Mouse (Mus musculus) brain, adult 2 months (tissue): Measurements from ENCODE around the gene Jade3.

Experiments used
- DNase-seq: peaks from one replicate; pipeline ENCODE4 v3.0.0; 2011; ENCODE audit warnings: low read depth, low spot score

The Jade3 gene

GRCm38 (mm10) chrX:20548011-20548879 lies 122.8 kb downstream of the Jade3 start:
- DNase-seq = peak; percentile 13

- DNase-seq = no peak
Observed at GRCm38 (mm10) chrX:20548880-20549440, 123.5 kb downstream of the Jade3 start.

- DNase-seq = no peak
Observed at GRCm38 (mm10) chrX:20549532-20549931, 124.0 kb downstream of the Jade3 start, which contains the start of gene Rgn. Rgn (plus strand) TSS chrX:20549787.

- DNase-seq = no peak
Observed at GRCm38 (mm10) chrX:20552199-20552598, 126.7 kb downstream of the Jade3 start.

- peak; percentile 4 for DNase-seq
Observed at GRCm38 (mm10) chrX:20561846-20562245, 136.4 kb downstream of the Jade3 start.

GRCm38 (mm10) chrX:20563941-20564340 lies 138.5 kb downstream of the Jade3 start:
- DNase-seq = peak; percentile 5
